Mouse (Mus musculus): ENCODE results near the gene 4930512M02Rik. TPM values are rescaled to one million over a fixed set of nuclear protein-coding genes. Genes with fewer than 3 reads are reported as not detected.
A peak's percentile ranks its signal among the peaks of the same experiment; 100 is the strongest.
"Not testable (repeated sequence)": the region's sequence is repeated elsewhere in the genome, so short reads cannot be mapped to it uniquely, and the experiment has no call there.

4930512M02Rik gene
- polyA plus RNA-seq (2014; fragmentation: Nextera tagmentation; extraction: Ambion mirVana), result not detected in 2 replicates

DNA sequence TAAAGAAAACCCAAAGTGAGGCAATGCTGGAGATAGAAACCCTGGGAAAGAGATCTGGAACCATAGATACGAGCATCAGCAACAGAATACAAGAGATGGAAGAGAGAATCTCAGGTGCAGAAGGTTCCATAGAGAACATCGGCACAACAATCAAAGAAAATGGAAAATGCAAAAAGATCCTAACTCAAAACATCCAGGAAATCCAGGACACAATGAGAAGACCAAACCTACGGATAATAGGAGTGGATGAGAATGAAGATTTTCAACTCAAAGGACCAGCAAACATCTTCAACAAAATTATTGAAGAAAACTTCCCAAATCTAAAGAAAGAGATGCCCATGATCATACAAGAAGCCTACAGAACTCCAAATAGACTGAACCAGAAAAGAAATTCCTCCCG is at the start of gene 4930512M02Rik:
Gene 4930512M02Rik (minus strand): TSS at position 101 of the 400 bp plus-strand sequence.
- not testable (repeated sequence) for H3K9ac ChIP-seq (ENCODE audit: low read length); DNase-seq (ENCODE audit: low spot score, missing footprints); H3K4me3 ChIP-seq (ENCODE audit: low read depth, low read length); ATAC-seq (ENCODE audit: low FRiP score); H3K9me3 ChIP-seq (ENCODE audit: control insufficient read depth, low read length); H3K27ac ChIP-seq (ENCODE audit: low read depth, low read length); H3K27me3 ChIP-seq (ENCODE audit: control insufficient read depth, insufficient read depth, low read length); H3K4me1 ChIP-seq (ENCODE audit: control insufficient read depth, insufficient read depth, low read length); H3K36me3 ChIP-seq (ENCODE audit: control insufficient read depth, insufficient read depth, low read length); H3K4me2 ChIP-seq
- WGBS, result 91% methylated on average over 1 of the region's 4 CpGs

DNA sequence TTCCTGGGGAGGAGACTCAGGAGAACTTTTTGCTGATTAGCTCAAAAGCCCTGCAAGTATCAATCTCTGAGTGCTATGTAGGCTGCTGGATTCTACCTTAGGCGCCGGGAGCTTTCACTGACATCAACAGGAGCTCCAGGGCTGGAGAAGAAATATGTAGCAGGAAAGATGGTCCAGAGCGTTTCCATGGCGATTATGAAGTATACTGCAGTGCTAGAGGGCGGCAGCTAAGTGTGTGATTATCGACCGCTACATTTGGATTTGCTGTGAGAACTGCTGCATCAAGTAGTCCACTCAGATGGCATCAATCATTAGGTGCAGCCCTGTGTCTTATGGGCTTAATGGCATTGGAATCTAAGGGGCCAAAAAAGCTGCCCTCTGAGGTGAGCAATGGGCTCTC is 49.5 kb upstream of the 4930512M02Rik start:
- Histone ChIP-seq H3K36me3 (ENCODE audit: control insufficient read depth, insufficient read depth, low read length) (no peaks in the 10 kb centered on the region), H3K9ac (ENCODE audit: low read length) (no peak overlapping the region), H3K9me3 (ENCODE audit: control insufficient read depth, low read length) (no peaks in the 10 kb centered on the region), H3K4me2 (no peak overlapping the region), H3K27ac (ENCODE audit: low read depth, low read length) (no peak overlapping the region), H3K4me3 (ENCODE audit: low read depth, low read length) (no peak overlapping the region), H3K4me1 (ENCODE audit: control insufficient read depth, insufficient read depth, low read length) (no peaks in the 10 kb centered on the region), H3K27me3 (ENCODE audit: control insufficient read depth, insufficient read depth, low read length) (no peaks in the 10 kb centered on the region)
- DNase-seq (ENCODE audit: low spot score, missing footprints) (peak; percentile 49), ATAC-seq (ENCODE audit: low FRiP score) (no peak)
- 89% methylated on average over 7 of the region's 7 CpGs for WGBS

DNA sequence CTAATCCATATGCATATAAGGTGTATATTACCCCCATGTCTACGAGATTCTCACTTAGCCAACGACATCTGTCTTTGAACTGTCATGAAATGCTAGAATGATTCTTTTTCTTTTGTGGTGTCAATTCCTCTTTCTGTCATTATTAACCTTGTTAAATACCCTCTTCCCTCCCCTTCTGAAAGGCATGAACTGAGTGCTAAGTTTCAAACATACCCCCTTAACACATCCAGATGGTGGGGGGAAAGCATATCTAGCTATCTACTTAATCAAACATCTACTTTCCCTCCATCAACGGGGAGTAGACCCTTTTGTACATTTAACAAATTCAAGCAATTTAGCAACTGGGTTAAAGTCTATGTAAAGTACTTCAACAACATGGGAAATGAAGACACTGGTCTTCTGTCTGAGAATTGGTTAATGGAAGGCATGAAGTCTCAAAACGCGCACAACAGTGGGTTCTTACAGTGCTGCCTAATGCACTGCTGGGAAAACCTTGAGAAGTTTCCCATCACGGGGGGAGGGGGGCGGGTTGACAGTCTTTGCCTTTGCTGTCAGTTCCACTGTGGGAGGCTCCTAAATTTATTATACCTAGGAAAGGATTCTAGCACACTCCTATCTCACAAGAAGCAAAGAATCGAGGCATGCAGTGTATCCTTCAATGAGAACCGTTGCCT is 48.6 kb upstream of the 4930512M02Rik start:
- DNase-seq (ENCODE audit: low spot score, missing footprints) (peak; percentile 35), ATAC-seq (ENCODE audit: low FRiP score) (no peak)
- Histone ChIP-seq H3K4me2 (no peak overlapping the region), H3K27me3 (ENCODE audit: control insufficient read depth, insufficient read depth, low read length) (no peaks in the 10 kb centered on the region), H3K9ac (ENCODE audit: low read length) (no peak overlapping the region), H3K4me3 (ENCODE audit: low read depth, low read length) (no peak overlapping the region), H3K4me1 (ENCODE audit: control insufficient read depth, insufficient read depth, low read length) (no peaks in the 10 kb centered on the region), H3K36me3 (ENCODE audit: control insufficient read depth, insufficient read depth, low read length) (no peaks in the 10 kb centered on the region), H3K27ac (ENCODE audit: low read depth, low read length) (no peak overlapping the region), H3K9me3 (ENCODE audit: control insufficient read depth, low read length) (no peaks in the 10 kb centered on the region)
- WGBS, result 90% methylated on average over 9 of the region's 9 CpGs

DNA sequence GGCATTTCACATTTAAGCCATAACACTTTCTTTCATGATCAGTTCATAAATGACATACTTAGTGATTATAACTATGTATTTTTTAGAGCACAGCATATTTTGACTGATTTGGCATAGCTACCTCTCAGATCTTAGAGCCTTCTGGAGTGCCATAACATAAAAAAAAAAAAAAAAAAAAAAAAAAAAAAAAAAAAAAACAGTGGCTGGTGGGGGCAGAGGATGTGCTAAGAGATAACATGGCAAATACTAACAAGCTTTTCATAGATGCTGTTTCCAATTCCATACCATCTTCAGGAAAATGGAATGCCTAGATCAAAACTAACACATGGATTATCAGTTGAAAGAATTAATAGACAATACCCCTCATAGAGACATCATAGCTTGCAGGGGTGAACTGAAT is 47.4 kb upstream of the 4930512M02Rik start:
- Histone ChIP-seq H3K36me3 (ENCODE audit: control insufficient read depth, insufficient read depth, low read length) (no peaks in the 10 kb centered on the region), H3K4me3 (ENCODE audit: low read depth, low read length) (no peak overlapping the region), H3K9ac (ENCODE audit: low read length) (no peak overlapping the region), H3K4me2 (no peak overlapping the region), H3K27ac (ENCODE audit: low read depth, low read length) (no peak overlapping the region), H3K9me3 (ENCODE audit: control insufficient read depth, low read length) (no peaks in the 10 kb centered on the region), H3K4me1 (ENCODE audit: control insufficient read depth, insufficient read depth, low read length) (no peaks in the 10 kb centered on the region), H3K27me3 (ENCODE audit: control insufficient read depth, insufficient read depth, low read length) (no peaks in the 10 kb centered on the region)
- ATAC-seq (ENCODE audit: low FRiP score), result no peak
- peak; percentile 35 for DNase-seq (ENCODE audit: low spot score, missing footprints)

DNA sequence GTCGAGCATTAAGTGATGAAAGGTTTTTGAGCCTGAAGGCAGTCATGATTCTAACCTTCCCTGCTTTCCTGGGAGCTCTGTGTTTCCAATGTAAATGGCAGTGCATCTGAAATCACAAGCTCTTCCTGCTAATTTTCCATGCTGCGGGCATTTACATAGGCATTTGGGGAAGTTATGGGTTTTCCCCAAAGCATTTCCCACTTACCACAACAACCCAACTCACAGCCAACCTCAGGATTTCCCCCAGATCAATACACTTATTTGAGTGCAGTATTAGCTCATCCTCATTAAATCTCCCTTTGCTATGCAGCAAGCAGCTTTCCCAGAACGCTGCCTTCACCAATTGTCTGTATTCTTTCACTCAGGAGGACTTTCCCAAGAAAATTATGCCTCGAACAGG is 45.3 kb upstream of the 4930512M02Rik start:
- ATAC-seq (ENCODE audit: low FRiP score) (no peak), DNase-seq (ENCODE audit: low spot score, missing footprints) (no peak)
- no peak overlapping the region for H3K27ac ChIP-seq (ENCODE audit: low read depth, low read length)
- H3K36me3 ChIP-seq (ENCODE audit: control insufficient read depth, insufficient read depth, low read length), result no peaks in the 10 kb centered on the region
- no peaks in the 10 kb centered on the region for H3K9me3 ChIP-seq (ENCODE audit: control insufficient read depth, low read length)
- no peaks in the 10 kb centered on the region for H3K27me3 ChIP-seq (ENCODE audit: control insufficient read depth, insufficient read depth, low read length)
- H3K4me2 ChIP-seq, result no peak overlapping the region
- WGBS, result 72% methylated on average over 4 of the region's 4 CpGs
- H3K4me3 ChIP-seq (ENCODE audit: low read depth, low read length), result no peak overlapping the region
- H3K9ac ChIP-seq (ENCODE audit: low read length), result no peak overlapping the region
- H3K4me1 ChIP-seq (ENCODE audit: control insufficient read depth, insufficient read depth, low read length), result no peaks in the 10 kb centered on the region

DNA sequence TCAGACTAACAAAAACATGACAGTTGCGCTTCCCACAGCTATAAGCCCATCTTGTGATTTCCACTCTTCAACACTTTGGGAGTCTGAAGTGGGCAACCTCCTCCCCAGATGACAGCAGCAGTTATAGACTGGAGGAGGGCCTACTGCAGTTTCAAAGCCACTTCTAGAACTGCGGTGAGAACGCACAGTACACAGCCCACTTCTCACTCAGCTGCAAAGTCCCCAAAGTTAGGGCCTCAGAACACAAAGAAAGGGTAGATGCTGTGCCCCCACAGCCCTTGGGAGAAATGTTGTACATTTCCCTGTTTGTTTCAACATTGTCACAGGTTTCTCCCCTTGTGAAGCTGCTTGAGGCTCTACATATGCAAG is 40.3 kb upstream of the 4930512M02Rik start:
- Histone ChIP-seq H3K27me3 (ENCODE audit: control insufficient read depth, insufficient read depth, low read length) (no peaks in the 10 kb centered on the region), H3K27ac (ENCODE audit: low read depth, low read length) (no peak overlapping the region), H3K4me3 (ENCODE audit: low read depth, low read length) (no peak overlapping the region), H3K4me1 (ENCODE audit: control insufficient read depth, insufficient read depth, low read length) (no peaks in the 10 kb centered on the region), H3K4me2 (no peak overlapping the region), H3K9me3 (ENCODE audit: control insufficient read depth, low read length) (no peaks in the 10 kb centered on the region), H3K36me3 (ENCODE audit: control insufficient read depth, insufficient read depth, low read length) (no peaks in the 10 kb centered on the region), H3K9ac (ENCODE audit: low read length) (no peak overlapping the region)
- DNase-seq (ENCODE audit: low spot score, missing footprints) (no peak), ATAC-seq (ENCODE audit: low FRiP score) (no peak)
- 92% methylated on average over 3 of the region's 3 CpGs for WGBS

DNA sequence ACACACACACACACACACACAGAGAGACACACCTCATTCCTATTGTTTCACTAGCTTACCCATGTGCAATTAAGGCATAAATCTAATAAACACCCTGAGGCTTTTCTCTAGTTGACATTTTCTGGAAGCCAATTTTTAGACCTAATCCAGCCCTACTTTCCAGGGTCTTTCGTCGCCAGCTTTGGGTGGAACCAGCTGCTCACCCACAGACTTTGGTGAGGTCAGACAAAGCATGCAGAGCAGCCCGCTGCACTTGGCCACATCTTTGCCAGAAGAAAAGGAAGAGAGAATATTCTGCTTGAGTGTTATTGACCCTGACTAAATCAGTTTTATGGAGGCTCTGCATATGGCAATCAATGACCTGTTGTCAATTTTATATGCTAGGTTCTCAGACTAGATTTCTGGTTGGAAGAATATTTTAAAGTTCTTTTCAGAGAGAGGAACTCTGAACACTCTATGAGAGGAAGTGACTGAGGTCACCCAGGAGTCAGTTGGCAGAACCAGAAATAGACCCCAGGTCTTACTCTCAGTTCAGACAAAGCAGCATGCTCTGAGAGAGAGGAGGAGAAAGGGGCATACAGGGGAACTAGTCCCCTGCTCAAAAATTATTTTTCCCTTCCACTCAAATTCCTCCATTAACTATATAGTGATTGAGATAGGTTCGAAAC is 39.8 kb upstream of the 4930512M02Rik start:
- Histone ChIP-seq H3K27ac (ENCODE audit: low read depth, low read length) (no peak overlapping the region), H3K9ac (ENCODE audit: low read length) (no peak overlapping the region), H3K27me3 (ENCODE audit: control insufficient read depth, insufficient read depth, low read length) (no peaks in the 10 kb centered on the region), H3K4me2 (no peak overlapping the region), H3K36me3 (ENCODE audit: control insufficient read depth, insufficient read depth, low read length) (no peaks in the 10 kb centered on the region), H3K4me1 (ENCODE audit: control insufficient read depth, insufficient read depth, low read length) (no peaks in the 10 kb centered on the region), H3K9me3 (ENCODE audit: control insufficient read depth, low read length) (no peaks in the 10 kb centered on the region), H3K4me3 (ENCODE audit: low read depth, low read length) (no peak overlapping the region)
- ATAC-seq (ENCODE audit: low FRiP score) (no peak), DNase-seq (ENCODE audit: low spot score, missing footprints) (no peak)
- 84% methylated on average over 4 of the region's 4 CpGs for WGBS

DNA sequence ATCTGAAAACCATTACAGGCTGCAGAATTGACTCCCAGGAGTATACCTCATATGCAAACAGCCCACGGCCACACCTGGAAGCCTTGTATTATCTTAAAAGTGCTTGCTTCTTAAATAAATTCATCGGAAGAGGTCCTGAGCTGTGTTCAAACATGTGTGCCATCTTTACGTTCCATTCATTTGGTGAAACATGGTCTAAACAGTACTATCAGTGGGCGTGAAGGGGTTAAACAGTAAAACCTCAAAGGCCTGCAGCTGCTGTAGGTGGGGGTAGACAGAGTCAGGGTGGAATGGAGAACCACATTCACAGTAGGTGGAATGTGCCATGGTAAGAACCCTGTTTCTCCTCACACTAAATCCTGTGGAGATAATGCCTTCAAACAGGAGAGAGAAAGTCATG is 33.0 kb upstream of the 4930512M02Rik start:
- Histone ChIP-seq H3K9ac (ENCODE audit: low read length) (no peak overlapping the region), H3K9me3 (ENCODE audit: control insufficient read depth, low read length) (no peaks in the 10 kb centered on the region), H3K4me1 (ENCODE audit: control insufficient read depth, insufficient read depth, low read length) (no peaks in the 10 kb centered on the region), H3K36me3 (ENCODE audit: control insufficient read depth, insufficient read depth, low read length) (no peaks in the 10 kb centered on the region), H3K4me2 (no peak overlapping the region), H3K27ac (ENCODE audit: low read depth, low read length) (no peak overlapping the region), H3K4me3 (ENCODE audit: low read depth, low read length) (no peak overlapping the region), H3K27me3 (ENCODE audit: control insufficient read depth, insufficient read depth, low read length) (no peaks in the 10 kb centered on the region)
- DNase-seq (ENCODE audit: low spot score, missing footprints) (no peak), ATAC-seq (ENCODE audit: low FRiP score) (no peak)
- WGBS, result 89% methylated on average over 4 of the region's 4 CpGs

DNA sequence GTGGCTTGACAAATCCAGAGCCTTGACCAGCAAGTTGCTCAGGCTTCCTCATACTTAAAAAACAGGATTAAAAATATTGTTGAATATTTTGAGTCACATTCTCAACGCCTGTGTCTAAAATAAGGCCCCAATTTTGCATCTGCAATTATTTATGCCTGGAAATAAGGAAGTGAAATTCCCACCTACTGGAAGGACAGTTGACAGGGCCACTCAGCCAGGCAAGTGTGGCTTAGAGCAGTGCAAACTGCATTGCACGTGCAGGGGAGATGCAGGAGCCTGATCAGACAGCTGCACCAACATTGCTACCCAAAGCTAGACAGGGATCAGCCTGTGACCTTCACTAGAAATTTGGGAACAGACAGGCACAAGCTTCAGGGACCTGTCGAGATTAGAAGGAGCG is 31.2 kb upstream of the 4930512M02Rik start:
- ATAC-seq (ENCODE audit: low FRiP score), result no peak
- 79% methylated on average over 4 of the region's 4 CpGs for WGBS

More for the DNA sequence above, 31.2 kb upstream of the 4930512M02Rik start:
- H3K4me2 ChIP-seq, result no peak overlapping the region
- no peak overlapping the region for H3K4me3 ChIP-seq (ENCODE audit: low read depth, low read length)
- no peaks in the 10 kb centered on the region for H3K36me3 ChIP-seq (ENCODE audit: control insufficient read depth, insufficient read depth, low read length)
- no peak overlapping the region for H3K27ac ChIP-seq (ENCODE audit: low read depth, low read length)
- DNase-seq (ENCODE audit: low spot score, missing footprints), result no peak
- no peaks in the 10 kb centered on the region for H3K9me3 ChIP-seq (ENCODE audit: control insufficient read depth, low read length)
- H3K9ac ChIP-seq (ENCODE audit: low read length), result no peak overlapping the region
- H3K27me3 ChIP-seq (ENCODE audit: control insufficient read depth, insufficient read depth, low read length), result no peaks in the 10 kb centered on the region
- no peaks in the 10 kb centered on the region for H3K4me1 ChIP-seq (ENCODE audit: control insufficient read depth, insufficient read depth, low read length)

All from midbrain, embryonic 11.5 days (tissue).